In the genomic region with DNA sequence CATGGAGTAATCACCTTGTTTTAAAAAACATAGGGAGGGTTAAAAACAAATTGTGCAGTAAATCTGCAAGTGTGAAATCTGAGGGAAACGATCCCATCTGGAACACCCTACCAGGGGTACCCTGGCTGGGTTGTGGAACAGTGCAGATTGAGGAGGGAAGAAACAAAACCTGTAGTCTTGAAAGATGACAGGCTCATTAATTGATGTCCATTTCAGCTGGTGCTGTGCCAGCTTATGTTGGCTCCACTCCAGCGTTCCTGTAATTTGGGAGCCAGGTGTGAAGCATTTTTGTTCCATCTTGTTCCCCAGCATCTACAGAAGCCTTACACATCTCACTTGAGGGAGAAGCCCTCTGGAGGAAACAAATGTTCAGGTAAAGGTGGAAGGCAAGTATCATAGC, we compare ENCODE assay signal across 21 mouse cellular contexts.
DNase-seq lines count a peak whose midpoint lies in the region; ATAC-seq and TF ChIP-seq lines count a peak whose summit lies in the region.
"Had no signal": no experiment of that assay in that cellular context is flagged by ENCODE, and none has a peak within 500 bp of the region (broad histone marks: within the 10 kb centered on the region; RNA-seq: fewer than 3 reads in every experiment).

No protein-coding gene starts in this region.

- no peak overlapping the region for H3K4me2 ChIP-seq in forebrain, embryonic 14.5 days (ENCODE audit: low read length)
- H3K4me2 ChIP-seq in forebrain, embryonic 11.5 days (ENCODE audit: low read depth, low read length, severe bottlenecking) = no peak overlapping the region
- H3K4me2 ChIP-seq: embryonic facial prominence, embryonic 13.5 days; liver, embryonic 12.5 days had no signal

- no peaks in the 10 kb centered on the region for H3K36me3 ChIP-seq in forebrain, embryonic 14.5 days (ENCODE audit: control insufficient read depth, insufficient read depth, low read length)
- no peaks in the 10 kb centered on the region for H3K36me3 ChIP-seq in forebrain, embryonic 11.5 days (ENCODE audit: control insufficient read depth, insufficient read depth, low read length)

- TF ChIP-seq CTCF in brain, embryonic 14.5 days (IDR thresholded peaks at IDR 0.05; ENCODE audit: borderline replicate concordance, extremely low read depth, insufficient read depth, insufficient read length) = no peak

- no peak for TF ChIP-seq POLR2A in brain, embryonic 14.5 days (IDR thresholded peaks at IDR 0.05; ENCODE audit: borderline replicate concordance, extremely low read depth, insufficient read depth, insufficient read length, poor library complexity, severe bottlenecking)

- H3K4me1 ChIP-seq in forebrain, embryonic 14.5 days (ENCODE audit: control insufficient read depth, insufficient read depth, low read length) = peaks cover 3% of the 10 kb centered on the region; the same call in 1 of the 2 replicates
- no peaks in the 10 kb centered on the region for H3K4me1 ChIP-seq in forebrain, embryonic 11.5 days (replicated peaks; ENCODE audit: control insufficient read depth, insufficient read depth, low read length)

- no peak overlapping the region for H3K9ac ChIP-seq in forebrain, embryonic 14.5 days (ENCODE audit: low read length)
- no peak overlapping the region for H3K9ac ChIP-seq in forebrain, embryonic 11.5 days (ENCODE audit: low read length)
- H3K9ac ChIP-seq: embryonic facial prominence, embryonic 13.5 days; liver, embryonic 12.5 days had no signal

- no peaks in the 10 kb centered on the region for H3K27me3 ChIP-seq in forebrain, embryonic 14.5 days (replicated peaks; ENCODE audit: control insufficient read depth, insufficient read depth, low read length)
- H3K27me3 ChIP-seq in forebrain, embryonic 11.5 days (ENCODE audit: control insufficient read depth, insufficient read depth, low read length) = no peaks in the 10 kb centered on the region
- H3K27me3 ChIP-seq: CH12.LX; embryonic facial prominence, embryonic 13.5 days; liver, embryonic 12.5 days; megakaryocyte, embryonic 14.5 days had no signal

- H3K4me3 ChIP-seq in forebrain, embryonic 14.5 days (ENCODE audit: low read depth, low read length) = no peak overlapping the region
- no peak overlapping the region for H3K4me3 ChIP-seq in forebrain, embryonic 11.5 days (ENCODE audit: low read depth, low read length)
- H3K4me3 ChIP-seq: embryonic facial prominence, embryonic 13.5 days; left cerebral cortex, adult 2 months; liver, embryonic 12.5 days; megakaryocyte, embryonic 14.5 days had no signal

- no peaks in the 10 kb centered on the region for H3K9me3 ChIP-seq in forebrain, embryonic 14.5 days (replicated peaks; ENCODE audit: control insufficient read depth, low read length)
- no peaks in the 10 kb centered on the region for H3K9me3 ChIP-seq in forebrain, embryonic 11.5 days (ENCODE audit: control insufficient read depth, low read length)
- H3K9me3 ChIP-seq: embryonic facial prominence, embryonic 13.5 days; megakaryocyte, embryonic 14.5 days had no signal

- 66% methylated on average over 2 of the region's 2 CpGs for WGBS in forebrain, embryonic 14.5 days
- 91% methylated on average over 2 of the region's 2 CpGs for WGBS in forebrain, embryonic 11.5 days

- DNase-seq in forebrain, embryonic 14.5 days (ENCODE audit: low spot score) = peak; percentile 42
- DNase-seq in forebrain, embryonic 11.5 days (ENCODE audit: low spot score) = no peak
- DNase-seq in kidney, postnatal 14 days = peak; percentile 9
- DNase-seq in kidney, adult 9 months = no peak
- DNase-seq in brain, embryonic 14.5 days (ENCODE audit: low read depth) = peak; percentile 58
- DNase-seq in cerebellum, adult 9-11 months = peak; percentile 24
- no peak for DNase-seq in gastrocnemius, adult 18-20 months (ENCODE audit: low spot score)
- no peak for DNase-seq in embryo, embryonic 11 days
- DNase-seq: adrenal gland, postnatal 14 days; gastrocnemius, postnatal 14 days; layer of hippocampus, adult 9-11 months; lung, adult 2 months; thymus, postnatal 14 days had no signal

- no peak for ATAC-seq in forebrain, embryonic 14.5 days
- ATAC-seq in forebrain, embryonic 11.5 days (replicated peaks; ENCODE audit: low FRiP score) = no peak
- ATAC-seq: liver, embryonic 12.5 days; midbrain, embryonic 16.5 days had no signal

- H3K27ac ChIP-seq in forebrain, embryonic 14.5 days (ENCODE audit: low read depth, low read length) = no peak overlapping the region
- no peak overlapping the region for H3K27ac ChIP-seq in forebrain, embryonic 11.5 days (ENCODE audit: low read depth, low read length)
- H3K27ac ChIP-seq: embryonic facial prominence, embryonic 13.5 days; kidney, postnatal 0 days; left cerebral cortex, adult 2 months; liver, embryonic 12.5 days; stomach, postnatal 0 days had no signal

Comparison
In these comparisons a context has a peak if more than half of its experiments do, and no peak if none do; other contexts are left out.
1. DNase-seq: peak in forebrain, embryonic 14.5 days (single experiment), kidney, postnatal 14 days (single experiment), brain, embryonic 14.5 days (single experiment) and cerebellum, adult 9-11 months (single experiment); none in forebrain, embryonic 11.5 days (single experiment), kidney, adult 9 months (single experiment), gastrocnemius, adult 18-20 months (single experiment) and embryo, embryonic 11 days (single experiment).